Mouse (Mus musculus): ENCODE data around the gene Clcc1. TPM values are rescaled to one million over a fixed set of nuclear protein-coding genes. Genes with fewer than 3 reads are reported as not detected.

Gene Clcc1
- polyA plus RNA-seq, 1 experiment from 2014 or later = 79.9 TPM

- Histone ChIP-seq H3K4me1 (replicated peaks) (peaks cover 7% of the 10 kb centered on the region), H3K4me3 (replicated peaks) (no peak overlapping the region), H3K36me3 (no peaks in the 10 kb centered on the region), H3K27me3 (no peaks in the 10 kb centered on the region), H3K9ac (replicated peaks) (no peak overlapping the region), H3K27ac (no peak overlapping the region), H3K4me2 (no peak overlapping the region), H3K9me3 (0 out of 2 replicates have a peak, but pooled peaks cover 10% of the 10 kb centered on the region)
- WGBS = 87% methylated on average over 7 of the region's 7 CpGs
- no peak for ATAC-seq (ENCODE audit: insufficient number of reproducible peaks, insufficient read depth, low FRiP score, low TSS enrichment, low read depth)
These were observed 72.7 kb downstream of the Clcc1 start for GRCm38 (mm10) chr3:108726413-108726812.

GRCm38 (mm10) chr3:108727344-108727743 lies 73.6 kb downstream of the Clcc1 start:
- no peak for ATAC-seq (ENCODE audit: insufficient number of reproducible peaks, insufficient read depth, low FRiP score, low TSS enrichment, low read depth)
- H3K9me3 ChIP-seq = 0 out of 2 replicates have a peak, but pooled peaks cover 10% of the 10 kb centered on the region
- no peak overlapping the region for H3K9ac ChIP-seq (replicated peaks)
- H3K4me2 ChIP-seq = no peak overlapping the region
- H3K27ac ChIP-seq = no peak overlapping the region
- peaks cover 7% of the 10 kb centered on the region for H3K4me1 ChIP-seq (replicated peaks)
- no peaks in the 10 kb centered on the region for H3K27me3 ChIP-seq
- no peaks in the 10 kb centered on the region for H3K36me3 ChIP-seq
- no peak overlapping the region for H3K4me3 ChIP-seq (replicated peaks)

- H3K27ac ChIP-seq = no peak overlapping the region
- WGBS = 91% methylated on average over 3 of the region's 3 CpGs
- ATAC-seq (ENCODE audit: insufficient number of reproducible peaks, insufficient read depth, low FRiP score, low TSS enrichment, low read depth) = no peak
These were observed 74.1 kb downstream of the Clcc1 start for GRCm38 (mm10) chr3:108727776-108728175.

More at GRCm38 (mm10) chr3:108727776-108728175, 74.1 kb downstream of the Clcc1 start:
- no peak overlapping the region for H3K4me3 ChIP-seq (replicated peaks)
- peaks cover 5% of the 10 kb centered on the region for H3K4me1 ChIP-seq (replicated peaks)
- no peak overlapping the region for H3K9ac ChIP-seq (replicated peaks)
- H3K27me3 ChIP-seq = no peaks in the 10 kb centered on the region
- 0 out of 2 replicates have a peak, but pooled peaks cover 10% of the 10 kb centered on the region for H3K9me3 ChIP-seq
- H3K36me3 ChIP-seq = no peaks in the 10 kb centered on the region
- H3K4me2 ChIP-seq = no peak overlapping the region

Other genes with a start within 250 kb of the Clcc1 start
- gene Celsr2, start 238.4 kb upstream of the Clcc1 start, polyA plus RNA-seq (2016; fragmentation: Nextera tagmentation; extraction: Ambion mirVana) = 4.4 and 6.3 TPM in 2 replicates
- 119 and 127 TPM in 2 replicates for gene Sars, start 208.7 kb upstream of the Clcc1 start, polyA plus RNA-seq (2016; fragmentation: Nextera tagmentation; extraction: Ambion mirVana)
- not detected in 2 replicates for gene 1700013F07Rik, start 119.8 kb upstream of the Clcc1 start, polyA plus RNA-seq (2016; fragmentation: Nextera tagmentation; extraction: Ambion mirVana)
- 0.21 and 0.29 TPM in 2 replicates for gene 5330417C22Rik, start 117.4 kb upstream of the Clcc1 start, polyA plus RNA-seq (2016; fragmentation: Nextera tagmentation; extraction: Ambion mirVana)
- gene Tmem167b, start 91.4 kb upstream of the Clcc1 start, polyA plus RNA-seq (2016; fragmentation: Nextera tagmentation; extraction: Ambion mirVana) = 37.4 and 39.2 TPM in 2 replicates
- 44.3 and 49.9 TPM in 2 replicates for gene Taf13, start 82.2 kb upstream of the Clcc1 start, polyA plus RNA-seq (2016; fragmentation: Nextera tagmentation; extraction: Ambion mirVana)
- 10.9 TPM in 2 replicates for gene Wdr47, start 62.6 kb upstream of the Clcc1 start, polyA plus RNA-seq (2016; fragmentation: Nextera tagmentation; extraction: Ambion mirVana)
- 93.6 and 104 TPM in 2 replicates for gene Gpsm2, start 68.4 kb downstream of the Clcc1 start, polyA plus RNA-seq (2016; fragmentation: Nextera tagmentation; extraction: Ambion mirVana)
- 1.1 and 1.4 TPM in 2 replicates for gene Aknad1, start 85.7 kb downstream of the Clcc1 start, polyA plus RNA-seq (2016; fragmentation: Nextera tagmentation; extraction: Ambion mirVana)
- gene Stxbp3, start 186.6 kb downstream of the Clcc1 start, polyA plus RNA-seq (2016; fragmentation: Nextera tagmentation; extraction: Ambion mirVana) = 32.5 and 33.3 TPM in 2 replicates
- 0.13 TPM in 2 replicates for gene Fndc7, start 236.1 kb downstream of the Clcc1 start, polyA plus RNA-seq (2016; fragmentation: Nextera tagmentation; extraction: Ambion mirVana)